Mouse (Mus musculus) monocyte, adult 5-6 weeks (primary cell): ENCODE results near the gene Slc37a1. TPM values are rescaled to one million over a fixed set of nuclear protein-coding genes. Genes with fewer than 3 reads are reported as not detected.
A peak's percentile ranks its signal among the peaks of the same experiment; 100 is the strongest.
"Not testable (repeated sequence)": the region's sequence is repeated elsewhere in the genome, so short reads cannot be mapped to it uniquely, and the experiment has no call there.

ENCODE experiments used
- ATAC-seq: fragments of 153-309, 156-312 bp; replicated peaks from 2 replicates; pipeline ENCODE4 v1.8.0; 2017; ENCODE audit warnings: mild to moderate bottlenecking; ENCODE audit not compliant: low TSS enrichment, insufficient number of reproducible peaks, severe bottlenecking, poor library complexity, low FRiP score
- total RNA-seq: library from RNA; stranded (forward); fragments of 200-1000, 200-491, 200-594 nt; gene quantifications from 3 replicates; pipeline ENCODE4 v1.2.3, GENCODE M21; 2017

The Slc37a1 gene
- total RNA-seq, 1 experiment from 2014 or later: 7.3 TPM

DNA sequence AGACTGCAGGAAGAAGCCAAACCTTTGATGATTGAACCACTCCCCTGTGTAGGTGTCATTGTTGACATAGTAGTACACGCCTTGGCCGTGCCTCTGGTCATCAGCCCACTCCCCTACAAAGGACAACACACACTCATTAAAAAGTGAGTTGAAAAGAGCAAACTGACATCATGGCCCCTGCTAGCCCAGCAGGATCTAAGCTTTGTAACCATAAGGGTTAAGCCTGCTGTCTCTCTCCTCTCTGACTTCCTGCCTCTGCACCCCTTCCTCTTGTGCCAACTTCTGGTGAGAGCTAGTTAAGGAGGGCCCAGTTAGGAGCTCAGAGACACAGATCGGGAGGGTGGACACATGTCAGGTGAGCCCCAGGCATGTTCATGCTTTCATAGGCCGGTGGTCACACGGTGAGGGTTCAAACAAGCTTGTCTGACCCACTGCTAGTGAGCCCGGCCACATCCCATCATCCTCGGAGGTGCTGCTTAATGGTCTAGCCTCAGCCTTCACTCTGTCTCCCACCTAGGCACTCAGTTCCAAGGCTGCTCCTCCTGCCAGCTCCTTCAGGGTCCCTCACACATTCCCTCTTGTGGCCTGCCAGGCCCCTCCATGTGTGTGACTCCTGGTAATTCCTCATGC is 20.2 kb upstream of the Slc37a1 start:
- no peak for ATAC-seq

- no peak for ATAC-seq
Measured at GRCm38 (mm10) chr17:31267138-31267537, 19.5 kb upstream of the Slc37a1 start.

GRCm38 (mm10) chr17:31267603-31268002 is 19.0 kb upstream of the Slc37a1 start:
- no peak for ATAC-seq

DNA sequence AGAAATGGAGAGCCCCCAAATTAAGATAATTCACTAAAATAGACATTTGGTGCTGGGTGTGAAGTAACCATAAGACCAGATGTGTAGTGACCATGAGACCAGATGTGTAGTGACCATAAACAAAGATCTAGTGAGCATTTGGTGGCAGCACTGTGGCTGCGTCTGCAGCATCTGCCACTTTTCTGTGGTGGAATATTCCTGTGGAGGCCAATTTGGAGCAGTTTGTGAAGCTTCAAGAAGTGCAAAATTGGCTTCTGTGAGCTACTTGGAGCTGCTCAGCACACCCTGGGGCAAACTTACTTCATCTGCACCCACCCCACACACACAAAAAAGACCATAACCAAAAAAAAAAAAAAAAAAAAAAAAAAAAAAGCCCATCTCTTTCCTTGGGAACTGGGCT is 18.6 kb upstream of the Slc37a1 start:
- ATAC-seq: no peak

GRCm38 (mm10) chr17:31269761-31270160 is 16.8 kb upstream of the Slc37a1 start:
- no peak for ATAC-seq

- no peak for ATAC-seq
Measured at GRCm38 (mm10) chr17:31270246-31270645, 16.3 kb upstream of the Slc37a1 start.

DNA sequence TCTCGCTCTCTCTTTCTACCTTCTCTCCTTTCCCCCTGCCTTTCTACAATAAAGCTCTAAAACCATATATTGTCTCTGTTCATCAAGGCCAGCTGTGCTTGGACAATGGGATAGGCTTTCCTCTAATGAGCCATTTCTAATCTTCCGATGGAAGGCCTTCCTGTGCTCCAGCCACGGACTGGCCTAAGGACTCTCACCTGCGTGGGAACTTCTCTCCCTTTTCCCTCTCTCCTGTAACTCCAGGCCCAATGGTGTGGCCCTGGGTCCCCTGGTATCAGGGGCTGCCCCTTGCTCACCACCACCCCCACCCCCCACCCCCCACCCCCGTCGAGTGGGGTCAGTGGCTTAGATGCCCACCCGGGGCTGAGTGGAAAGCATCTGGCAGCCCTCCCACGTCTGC is 15.9 kb upstream of the Slc37a1 start:
- not testable (repeated sequence) for ATAC-seq

DNA sequence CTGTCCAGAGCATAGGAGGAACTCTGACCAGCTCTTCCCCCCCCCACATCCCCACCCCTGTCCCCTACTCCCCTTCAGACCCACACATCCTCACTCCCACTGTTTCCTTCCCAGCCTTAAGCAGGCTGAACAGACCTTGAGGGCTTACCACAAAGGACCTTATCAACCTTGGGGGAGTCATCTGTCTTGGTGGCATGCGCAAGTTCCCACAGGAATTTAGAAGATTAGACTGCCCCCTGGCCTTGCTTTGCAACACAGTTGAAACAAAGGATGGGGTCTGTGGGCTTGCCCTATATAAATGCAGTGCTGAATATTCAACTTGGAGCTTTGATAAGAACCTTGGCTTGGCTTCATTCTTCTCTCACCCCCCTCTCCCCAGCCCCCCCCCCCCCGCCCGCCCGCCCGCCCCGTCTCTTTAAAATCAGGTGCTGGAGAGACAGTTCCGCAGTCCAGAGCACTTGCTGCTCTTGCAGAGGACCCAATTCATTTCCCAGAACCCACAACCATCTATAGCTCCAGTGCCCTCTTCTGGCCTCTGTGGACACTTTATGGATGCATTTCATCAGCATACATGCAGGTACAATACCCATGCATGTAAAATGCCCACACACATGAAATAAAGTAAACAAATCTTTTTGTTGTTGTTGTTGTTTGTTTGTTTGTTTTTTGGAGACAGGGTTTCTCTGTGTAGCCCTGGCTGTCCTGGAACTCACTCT is 15.3 kb upstream of the Slc37a1 start:
- no peak for ATAC-seq

DNA sequence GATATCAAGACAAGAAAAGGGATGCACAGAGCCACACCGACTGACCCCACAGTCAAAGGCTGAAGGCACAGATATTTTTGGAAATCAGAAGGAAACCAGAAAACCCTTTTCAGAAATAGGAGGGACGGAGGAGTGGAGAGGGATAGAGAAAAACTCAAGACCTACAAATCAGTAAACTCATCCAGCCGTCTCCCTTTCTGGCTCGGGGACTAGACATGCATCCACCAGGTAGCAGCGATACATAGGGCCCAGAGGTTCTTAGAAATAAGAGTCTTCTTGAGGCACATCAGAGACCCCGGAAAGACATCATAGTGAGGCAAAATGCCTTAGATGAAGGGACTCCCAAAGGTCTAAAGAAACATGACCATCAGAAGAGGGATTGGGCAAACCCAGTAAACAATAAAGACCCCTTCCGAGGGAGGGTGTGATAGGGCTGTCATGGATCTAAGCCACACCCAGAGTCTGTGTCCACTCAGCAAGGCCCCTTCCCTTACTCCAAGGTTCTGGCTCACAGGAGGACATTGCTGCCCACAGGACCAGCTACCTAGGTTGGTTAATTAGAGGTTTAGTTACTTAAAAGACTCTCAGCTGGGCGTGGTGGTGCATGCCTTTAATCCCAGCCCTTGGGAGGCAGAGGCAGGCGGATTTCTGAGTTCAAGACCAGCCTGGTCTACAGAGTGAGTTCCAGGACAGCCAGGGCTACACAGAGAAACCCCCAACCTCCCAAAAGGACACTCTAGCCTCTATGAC is 14.0 kb upstream of the Slc37a1 start:
- ATAC-seq: no peak

DNA sequence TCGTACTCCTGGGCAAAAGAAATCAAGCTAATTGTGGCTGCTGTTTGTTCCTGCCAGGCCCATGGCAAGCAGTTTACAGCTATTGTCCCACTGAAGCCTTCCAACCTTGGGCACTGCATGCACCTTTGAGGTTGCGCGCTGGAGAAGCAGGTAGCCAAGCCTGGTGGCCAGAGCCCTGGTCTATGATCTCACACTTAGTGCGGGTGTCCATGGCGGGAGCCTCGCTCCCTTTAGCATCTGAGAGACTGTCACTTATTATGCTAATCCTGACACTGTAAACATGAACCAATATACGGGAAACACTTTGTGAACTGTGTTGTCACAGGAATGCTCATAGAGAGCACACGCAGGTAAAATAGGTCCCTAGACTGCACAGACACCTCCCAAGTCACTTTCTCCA is 13.0 kb upstream of the Slc37a1 start:
- ATAC-seq: no peak

GRCm38 (mm10) chr17:31275181-31275580 is 11.4 kb upstream of the Slc37a1 start:
- no peak for ATAC-seq

- no peak for ATAC-seq
Measured at GRCm38 (mm10) chr17:31276207-31276921, 10.2 kb upstream of the Slc37a1 start.

DNA sequence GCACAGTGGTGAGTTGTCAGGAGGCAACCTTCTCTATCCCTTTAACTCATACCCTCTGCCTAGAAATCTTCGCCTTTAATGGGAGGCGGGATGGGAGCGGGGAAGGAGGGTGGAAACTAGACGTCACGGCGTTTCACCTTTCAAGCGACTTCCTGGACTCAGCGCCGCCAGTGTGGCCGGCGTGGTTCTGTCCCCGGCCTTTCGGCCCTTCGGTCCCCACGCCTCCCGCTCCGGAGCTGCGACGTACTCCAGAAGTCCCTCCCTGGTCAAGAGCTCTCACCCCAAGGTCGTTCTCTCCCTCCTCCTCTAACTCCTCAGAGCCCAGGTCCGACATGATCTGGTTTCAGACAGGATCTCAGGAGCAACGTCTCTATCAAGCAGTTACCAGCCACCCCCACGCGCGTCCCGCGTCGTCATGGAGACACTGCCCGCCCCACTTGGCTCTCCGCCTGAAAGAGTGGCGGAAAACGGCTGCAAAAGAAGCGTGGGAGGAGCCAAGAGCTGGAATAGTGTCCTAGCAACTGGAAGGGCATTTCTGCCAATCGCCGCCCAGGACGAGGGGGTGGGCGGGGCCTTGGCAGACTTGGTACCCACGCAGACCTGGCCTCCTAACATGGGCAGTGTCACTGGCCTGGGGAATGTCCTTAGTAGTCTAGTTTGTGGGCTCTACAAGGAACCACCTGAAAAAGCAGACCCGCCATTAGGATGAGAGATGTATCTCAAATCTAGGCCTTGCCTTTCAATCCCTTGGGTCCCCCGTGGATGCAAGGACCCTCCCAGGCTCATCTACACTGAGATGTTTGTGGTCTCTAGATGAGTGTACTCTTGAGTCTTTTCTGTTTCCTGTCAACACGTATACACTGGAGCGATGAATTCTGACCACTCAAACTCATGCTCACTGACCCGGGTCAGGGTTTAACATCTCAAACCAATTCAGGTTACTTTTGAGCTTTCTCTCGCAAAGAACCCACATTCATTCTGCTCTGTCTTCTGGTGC is 9.4 kb upstream of the Slc37a1 start, which contains the start of gene Rsph1:
Rsph1 (minus strand) TSS at position 462 of the 997 bp plus-strand sequence.
- peak; percentile 91 for ATAC-seq

DNA sequence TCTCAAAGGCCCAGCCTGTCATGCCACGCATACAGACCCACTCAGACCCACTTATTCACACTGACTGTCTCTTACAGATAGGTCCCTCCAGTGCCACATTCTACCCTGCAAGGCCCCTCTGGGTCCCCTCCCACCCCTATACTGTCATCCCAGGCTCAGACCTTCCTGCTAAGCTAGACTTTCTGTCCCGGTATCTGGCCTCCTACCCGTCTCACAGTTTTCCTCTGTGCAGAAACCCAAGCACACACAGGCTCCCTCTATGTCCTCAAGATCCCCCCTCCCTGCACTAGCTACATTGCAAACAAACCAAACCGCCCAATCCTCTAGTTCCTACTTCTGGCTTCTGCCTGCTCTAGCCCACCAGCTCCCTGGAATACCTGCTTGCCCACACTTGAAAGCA is 8.7 kb upstream of the Slc37a1 start:
- ATAC-seq: no peak

GRCm38 (mm10) chr17:31279541-31279940 is 7.1 kb upstream of the Slc37a1 start:
- no peak for ATAC-seq

DNA sequence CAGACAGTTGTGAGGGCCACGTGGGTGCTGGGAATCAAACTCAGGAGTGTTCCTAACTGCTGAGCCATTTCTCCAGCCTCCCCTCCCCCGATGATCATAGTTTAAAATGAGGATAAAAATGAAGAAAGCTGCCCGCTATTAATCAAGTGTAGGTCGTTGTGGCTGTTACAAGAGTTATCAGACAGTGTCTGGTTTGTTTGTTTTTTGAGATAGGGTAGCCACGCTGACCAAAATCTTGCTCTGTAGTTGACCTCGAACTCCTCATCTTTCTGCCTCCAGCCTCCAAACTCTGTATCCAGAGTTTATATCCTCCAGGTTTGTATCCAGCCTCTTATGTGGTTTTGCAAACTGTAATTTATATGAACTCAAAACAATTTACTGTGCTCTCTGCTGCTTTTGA is 6.3 kb upstream of the Slc37a1 start:
- no peak for ATAC-seq

GRCm38 (mm10) chr17:31281830-31282686 is 4.5 kb upstream of the Slc37a1 start:
- ATAC-seq: no peak
